In the genomic region with DNA sequence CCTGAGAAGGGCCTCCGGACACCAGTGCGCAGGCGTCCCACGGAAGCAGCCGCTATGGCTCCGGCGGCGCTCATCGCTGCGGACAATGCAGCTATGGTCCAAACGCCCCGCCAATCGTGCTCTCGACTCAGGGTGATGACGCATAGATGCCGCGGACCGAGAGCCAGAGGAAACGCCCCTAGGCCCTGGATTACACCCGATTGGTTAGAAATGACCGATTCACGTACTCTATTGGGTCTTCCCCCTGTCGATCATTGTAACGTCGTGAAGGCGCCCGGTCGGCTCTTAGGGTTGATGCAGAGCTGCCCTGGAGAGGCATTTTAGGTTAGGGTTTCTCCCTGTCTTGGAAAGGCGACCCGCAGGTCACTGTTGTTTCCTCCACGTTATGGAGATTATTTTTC, we compare ENCODE assay signal across 8 mouse cellular contexts. TPM values are rescaled to one million over a fixed set of nuclear protein-coding genes. Genes with fewer than 3 reads are reported as not detected.
DNase-seq lines count a peak whose midpoint lies in the region; ATAC-seq lines count a peak whose summit lies in the region.

A gene (minus strand): TSS at position 179 of the 401 bp plus-strand sequence.

- no peaks in the 10 kb centered on the region for H3K4me1 ChIP-seq in embryonic facial prominence, embryonic 11.5 days (ENCODE audit: control insufficient read depth, insufficient read depth, low read length)
- H3K4me1 ChIP-seq in intestine, embryonic 16.5 days (ENCODE audit: control insufficient read depth, insufficient read depth, low read length): no peaks in the 10 kb centered on the region

- H3K9ac ChIP-seq in embryonic facial prominence, embryonic 11.5 days (replicated peaks; ENCODE audit: low read length): peak within 1 kb of the TSS; percentile 79
- peak within 1 kb of the TSS; percentile 92 for H3K9ac ChIP-seq in intestine, embryonic 16.5 days (ENCODE audit: low read depth, low read length)

- peak; percentile 99 for DNase-seq in 416B (ENCODE audit: low read depth)
- peak; percentile 89 for DNase-seq in adrenal gland, postnatal 25 days
- peak; percentile 99 for DNase-seq in embryonic facial prominence, embryonic 11.5 days (ENCODE audit: low spot score)
- DNase-seq in gonadal fat pad, adult 2 months (ENCODE audit: low read depth): peak; percentile 93
- peak; percentile 97 to 98 for DNase-seq in left cerebral cortex, postnatal 25 days (ENCODE audit: low spot score in 2 of 2)
- peak; percentile 99 for DNase-seq in mesoderm, embryonic 11.5 days (ENCODE audit: low read depth, low spot score)
- DNase-seq in right cerebral cortex, postnatal 25 days: peak; percentile 93

- H3K27ac ChIP-seq in embryonic facial prominence, embryonic 11.5 days (replicated peaks; ENCODE audit: low read depth, low read length): peak within 1 kb of the TSS; percentile 90
- peak within 1 kb of the TSS; percentile 97 for H3K27ac ChIP-seq in intestine, embryonic 16.5 days (ENCODE audit: low read length)

- no peaks in the 10 kb centered on the region for H3K27me3 ChIP-seq in embryonic facial prominence, embryonic 11.5 days (ENCODE audit: control insufficient read depth, insufficient read depth, low read length)
- no peaks in the 10 kb centered on the region for H3K27me3 ChIP-seq in intestine, embryonic 16.5 days (replicated peaks; ENCODE audit: control insufficient read depth, insufficient read depth, low read length)

- intact Hi-C loops in left cerebral cortex, postnatal 25 days (cut with DNase I): no loop called here

- ATAC-seq in embryonic facial prominence, embryonic 11.5 days (replicated peaks; ENCODE audit: insufficient number of reproducible peaks, low FRiP score, low TSS enrichment, low read depth): peak; percentile 100
- peak; percentile 99 for ATAC-seq in intestine, embryonic 16.5 days

- H3K4me2 ChIP-seq in embryonic facial prominence, embryonic 11.5 days (ENCODE audit: low read depth, low read length): peak within 1 kb of the TSS; percentile 57
- H3K4me2 ChIP-seq in intestine, embryonic 16.5 days (ENCODE audit: low read depth, low read length): peak within 1 kb of the TSS; percentile 65

- WGBS in embryonic facial prominence, embryonic 11.5 days: under 1% methylated on average over 31 of the region's 31 CpGs
- under 1% methylated on average over 31 of the region's 31 CpGs for WGBS in intestine, embryonic 16.5 days

- no peaks in the 10 kb centered on the region for H3K9me3 ChIP-seq in embryonic facial prominence, embryonic 11.5 days (replicated peaks; ENCODE audit: control insufficient read depth, low read length)
- H3K9me3 ChIP-seq in intestine, embryonic 16.5 days (ENCODE audit: control insufficient read depth, low read length): no peaks in the 10 kb centered on the region

- H3K36me3 ChIP-seq in embryonic facial prominence, embryonic 11.5 days (replicated peaks; ENCODE audit: control insufficient read depth, insufficient read depth, low read depth, low read length): no peaks in the 10 kb centered on the region
- H3K36me3 ChIP-seq in intestine, embryonic 16.5 days (ENCODE audit: control insufficient read depth, insufficient read depth, low read length): no peaks in the 10 kb centered on the region

- peak within 1 kb of the TSS; percentile 65 for H3K4me3 ChIP-seq in embryonic facial prominence, embryonic 11.5 days (ENCODE audit: low read depth, low read length)
- H3K4me3 ChIP-seq in intestine, embryonic 16.5 days (ENCODE audit: low read length): peak within 1 kb of the TSS; percentile 75

RNA-seq across cellular contexts. Expression of the gene that starts here (rescaled TPM):
- 36.9 and 40.3 TPM in 2 replicates for total RNA-seq in adrenal gland, postnatal 25 days (2021)
- 107 and 110 TPM in 2 replicates for polyA plus RNA-seq in embryonic facial prominence, embryonic 11.5 days (2014; fragmentation: Nextera tagmentation; extraction: Ambion mirVana)
- 45.8 and 51.6 TPM in 2 replicates for polyA plus RNA-seq in gonadal fat pad, adult 2 months (2012; rRNA removed)
- polyA plus RNA-seq in intestine, embryonic 16.5 days (2015; fragmentation: Nextera tagmentation; extraction: Ambion mirVana): 123 and 136 TPM in 2 replicates
- total RNA-seq in left cerebral cortex, postnatal 25 days (2021): 10 to 100 TPM; 33.4 to 37.1 TPM

Comparison
In these comparisons a context has a peak if more than half of its experiments do, and no peak if none do; other contexts are left out.
1. Peak in every context shown above with its lines: DNase-seq, ATAC-seq, H3K4me3 ChIP-seq and H3K27ac ChIP-seq.